Mouse (Mus musculus) embryonic fibroblast, embryonic 13.5 days (primary cell): ENCODE data around the gene St3gal6.

ENCODE experiments used
- CTCF ChIP-seq: IDR thresholded peaks from 2 replicates; pipeline ENCODE4 v1.5.1; 2011; ENCODE audit warnings: mild to moderate bottlenecking, control low read depth, low read length, moderate library complexity, borderline replicate concordance; ENCODE audit not compliant: insufficient read depth
- POLR2A ChIP-seq: IDR thresholded peaks from 2 replicates; pipeline ENCODE4 v1.6.1; 2011; ENCODE audit warnings: low read depth, mild to moderate bottlenecking, control low read depth, low read length, moderate library complexity

DNA sequence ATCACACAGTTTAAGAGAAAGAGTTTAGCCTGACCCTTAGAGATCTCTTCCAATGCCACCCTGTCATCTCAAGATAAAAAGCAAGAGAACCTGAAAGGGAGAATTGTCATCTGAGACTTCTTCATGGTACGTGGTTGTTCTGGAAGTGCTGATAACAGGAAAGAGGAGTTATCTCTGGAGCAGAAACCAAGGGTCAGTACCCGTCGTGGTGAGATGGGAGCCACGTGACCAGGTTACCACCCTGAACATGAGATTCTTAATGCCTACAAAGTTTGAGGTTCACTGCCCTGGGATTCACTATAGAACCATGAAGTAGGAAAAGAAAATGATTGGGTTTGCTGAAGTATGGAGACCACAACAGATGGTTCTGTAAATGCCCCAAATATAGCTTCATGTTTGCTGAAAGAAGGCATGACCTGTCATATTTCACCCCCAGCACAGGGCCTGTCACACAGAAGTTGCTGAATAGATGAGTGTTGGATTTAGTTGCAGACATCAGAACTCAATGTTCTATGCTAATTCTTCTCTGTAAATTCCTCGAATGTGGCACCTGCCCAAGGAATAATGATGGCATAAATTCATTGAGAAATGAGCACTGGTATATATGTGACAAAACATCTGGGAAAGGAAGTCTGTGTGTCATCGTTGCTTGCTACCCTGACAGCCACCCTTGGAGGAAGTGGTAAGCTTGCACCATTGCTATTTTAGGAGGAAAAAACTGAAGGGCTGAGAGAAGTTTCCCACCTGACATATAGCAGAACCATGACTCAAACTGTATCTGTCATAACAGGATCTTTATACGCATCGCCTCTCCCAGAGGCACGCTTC lies 25.9 kb downstream of the St3gal6 start:
- TF ChIP-seq CTCF = no peak
- TF ChIP-seq POLR2A = no peak
